Mouse (Mus musculus): ENCODE results near the gene Ssr2. TPM values are rescaled to one million over a fixed set of nuclear protein-coding genes. Genes with fewer than 3 reads are reported as not detected.

The Ssr2 gene
- polyA plus RNA-seq, 1 experiment from 2014 or later, result 347 TPM

DNA sequence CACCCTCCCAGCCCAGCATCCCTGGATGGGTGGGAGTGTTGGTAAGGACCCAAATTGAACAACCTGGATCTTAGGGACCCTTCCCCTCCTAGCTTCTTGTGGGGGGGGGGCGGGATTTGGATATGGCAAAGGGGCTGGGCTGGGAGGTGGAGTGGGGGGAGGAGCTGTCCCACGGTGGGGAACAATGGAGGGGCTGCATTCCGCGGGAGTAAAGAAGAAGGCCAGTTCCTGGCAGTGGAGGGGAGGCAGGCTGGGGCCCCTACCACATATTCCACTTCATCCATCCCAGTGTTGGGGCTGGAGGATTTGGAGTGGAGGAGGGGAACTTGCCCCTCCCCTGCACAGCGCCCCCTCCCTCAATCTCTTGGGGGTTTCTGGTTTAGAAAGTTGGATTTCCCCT is 42.0 kb upstream of the Ssr2 start:
- 8% methylated on average over 4 of the region's 5 CpGs for WGBS
- Histone ChIP-seq H3K4me3 (peak overlapping the region; percentile 82), H3K36me3 (peaks cover 29% of the 10 kb centered on the region), H3K27ac (peak overlapping the region; percentile 97), H3K4me1 (peaks cover 73% of the 10 kb centered on the region), H3K27me3 (no peaks in the 10 kb centered on the region), H3K9ac (peak overlapping the region; percentile 83), H3K4me2 (peak overlapping the region; percentile 79), H3K9me3 (no peaks in the 10 kb centered on the region)
- no peak for ATAC-seq (ENCODE audit: insufficient number of reproducible peaks, low FRiP score, low TSS enrichment, low read depth)

GRCm38 (mm10) chr3:88535005-88535404 is 40.7 kb upstream of the Ssr2 start:
- Histone ChIP-seq H3K9me3 (no peaks in the 10 kb centered on the region), H3K9ac (0 out of 2 replicates have a peak overlapping the region, but pooled peaks have one; percentile 2), H3K4me2 (peak overlapping the region; percentile 79), H3K4me3 (peak overlapping the region; percentile 82), H3K36me3 (peaks cover 36% of the 10 kb centered on the region), H3K27ac (peak overlapping the region; percentile 97), H3K27me3 (no peaks in the 10 kb centered on the region), H3K4me1 (peaks cover 68% of the 10 kb centered on the region)
- no peak for ATAC-seq (ENCODE audit: insufficient number of reproducible peaks, low FRiP score, low TSS enrichment, low read depth)
- 19% methylated on average over 3 of the region's 3 CpGs for WGBS

GRCm38 (mm10) chr3:88535527-88535926 is 40.1 kb upstream of the Ssr2 start:
- ATAC-seq (ENCODE audit: insufficient number of reproducible peaks, low FRiP score, low TSS enrichment, low read depth), result no peak
- 51% methylated on average over 4 of the region's 4 CpGs for WGBS

GRCm38 (mm10) chr3:88536103-88536930 is 39.4 kb upstream of the Ssr2 start:
- H3K9me3 ChIP-seq, result no peaks in the 10 kb centered on the region
- 10% methylated on average over 64 of the region's 64 CpGs for WGBS
- H3K4me2 ChIP-seq, result peak overlapping the region; percentile 79
- peaks cover 70% of the 10 kb centered on the region for H3K4me1 ChIP-seq
- peak overlapping the region; percentile 75 for H3K27ac ChIP-seq
- H3K9ac ChIP-seq, result 0 out of 2 replicates have a peak overlapping the region, but pooled peaks have one; percentile 23
- H3K36me3 ChIP-seq, result peaks cover 47% of the 10 kb centered on the region
- no peaks in the 10 kb centered on the region for H3K27me3 ChIP-seq
- peak overlapping the region; percentile 82 for H3K4me3 ChIP-seq
- no peak for ATAC-seq (ENCODE audit: insufficient number of reproducible peaks, low FRiP score, low TSS enrichment, low read depth)

More at GRCm38 (mm10) chr3:88535527-88535926, 40.1 kb upstream of the Ssr2 start:
- Histone ChIP-seq H3K9ac (no peak overlapping the region), H3K9me3 (no peaks in the 10 kb centered on the region), H3K27me3 (no peaks in the 10 kb centered on the region), H3K27ac (no peak overlapping the region), H3K4me3 (peak overlapping the region; percentile 82), H3K4me2 (peak overlapping the region; percentile 79), H3K36me3 (peaks cover 41% of the 10 kb centered on the region), H3K4me1 (peaks cover 67% of the 10 kb centered on the region)

DNA sequence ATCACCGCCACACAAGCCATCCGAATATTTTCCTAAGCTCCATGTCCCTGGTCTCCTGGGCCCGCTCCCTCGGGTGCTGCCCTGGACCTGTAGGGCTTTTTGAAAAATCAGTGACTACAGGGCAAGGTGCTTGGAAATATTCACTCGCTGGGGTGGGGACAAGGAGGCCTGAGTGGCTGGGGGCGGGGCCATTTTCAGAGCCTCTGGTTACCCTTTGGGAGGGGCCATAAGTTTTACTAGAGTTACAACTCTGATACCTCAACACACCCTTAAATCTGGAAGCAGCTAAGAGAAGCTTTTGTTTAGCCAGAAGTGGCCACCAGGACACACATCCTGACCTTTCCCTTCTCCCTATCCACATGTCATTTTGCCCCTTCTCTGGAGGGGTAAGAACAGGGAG is 38.5 kb upstream of the Ssr2 start:
- H3K4me1 ChIP-seq, result peaks cover 74% of the 10 kb centered on the region
- no peaks in the 10 kb centered on the region for H3K9me3 ChIP-seq
- peak overlapping the region; percentile 82; the same call in 1 of the 2 replicates for H3K4me3 ChIP-seq
- peak overlapping the region; percentile 75; the same call in 1 of the 2 replicates for H3K27ac ChIP-seq
- H3K36me3 ChIP-seq, result peaks cover 47% of the 10 kb centered on the region
- H3K27me3 ChIP-seq, result no peaks in the 10 kb centered on the region
- no peak for ATAC-seq (ENCODE audit: insufficient number of reproducible peaks, low FRiP score, low TSS enrichment, low read depth)
- no peak overlapping the region for H3K9ac ChIP-seq
- H3K4me2 ChIP-seq, result 0 out of 2 replicates have a peak overlapping the region, but pooled peaks have one; percentile 79
- WGBS, result 70% methylated on average over 6 of the region's 6 CpGs

GRCm38 (mm10) chr3:88538271-88539145 is 37.2 kb upstream of the Ssr2 start:
- peaks cover 71% of the 10 kb centered on the region for H3K4me1 ChIP-seq
- H3K27ac ChIP-seq, result peak overlapping the region; percentile 18; the same call in 1 of the 2 replicates
- WGBS, result 61% methylated on average over 9 of the region's 9 CpGs
- H3K4me3 ChIP-seq, result no peak overlapping the region
- no peaks in the 10 kb centered on the region for H3K9me3 ChIP-seq
- ATAC-seq (ENCODE audit: insufficient number of reproducible peaks, low FRiP score, low TSS enrichment, low read depth), result no peak
- no peak overlapping the region for H3K4me2 ChIP-seq
- H3K27me3 ChIP-seq, result no peaks in the 10 kb centered on the region
- H3K9ac ChIP-seq, result no peak overlapping the region
- peaks cover 49% of the 10 kb centered on the region for H3K36me3 ChIP-seq

DNA sequence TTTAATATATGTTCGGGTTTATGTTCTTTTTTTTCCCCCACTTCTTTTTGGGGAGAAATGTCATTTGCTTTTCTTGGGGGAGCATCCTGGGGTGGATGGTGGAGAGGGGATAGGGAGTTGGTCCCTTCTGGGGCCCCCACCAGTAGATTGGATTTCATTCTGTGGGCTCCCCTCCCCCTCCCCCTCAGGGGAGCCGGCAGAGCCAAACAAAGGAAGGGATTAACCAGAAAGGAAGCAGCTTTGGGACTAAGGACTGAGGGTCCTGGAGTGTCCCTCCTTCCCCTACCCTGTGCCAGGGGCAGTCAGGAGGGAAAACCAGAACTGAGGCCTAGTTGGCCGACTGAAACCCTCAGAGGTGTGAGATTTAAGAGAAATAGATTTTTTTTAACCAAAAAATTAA is 36.3 kb upstream of the Ssr2 start:
- no peak overlapping the region; the same call in 1 of the 2 replicates for H3K27ac ChIP-seq
- no peaks in the 10 kb centered on the region for H3K9me3 ChIP-seq
- no peak overlapping the region for H3K9ac ChIP-seq
- H3K27me3 ChIP-seq, result no peaks in the 10 kb centered on the region
- no peak overlapping the region for H3K4me2 ChIP-seq
- 27% methylated on average over 3 of the region's 3 CpGs for WGBS
- H3K36me3 ChIP-seq, result peaks cover 49% of the 10 kb centered on the region
- no peak overlapping the region for H3K4me3 ChIP-seq
- no peak for ATAC-seq (ENCODE audit: insufficient number of reproducible peaks, low FRiP score, low TSS enrichment, low read depth)
- peaks cover 64% of the 10 kb centered on the region for H3K4me1 ChIP-seq

- Histone ChIP-seq H3K27ac (peak overlapping the region; percentile 59; the same call in 1 of the 2 replicates), H3K9me3 (no peaks in the 10 kb centered on the region), H3K4me2 (no peak overlapping the region), H3K9ac (no peak overlapping the region), H3K4me3 (no peak overlapping the region), H3K27me3 (no peaks in the 10 kb centered on the region), H3K36me3 (peaks cover 49% of the 10 kb centered on the region), H3K4me1 (peaks cover 57% of the 10 kb centered on the region)
- ATAC-seq (ENCODE audit: insufficient number of reproducible peaks, low FRiP score, low TSS enrichment, low read depth), result no peak
- 72% methylated on average over 5 of the region's 5 CpGs for WGBS
Measured at GRCm38 (mm10) chr3:88540085-88540484, 35.6 kb upstream of the Ssr2 start.

- Histone ChIP-seq H3K36me3 (peaks cover 39% of the 10 kb centered on the region), H3K4me1 (peaks cover 40% of the 10 kb centered on the region), H3K4me3 (no peak overlapping the region), H3K27me3 (no peaks in the 10 kb centered on the region), H3K27ac (peak overlapping the region; percentile 30; the same call in 1 of the 2 replicates), H3K9ac (no peak overlapping the region), H3K9me3 (no peaks in the 10 kb centered on the region), H3K4me2 (no peak overlapping the region)
- WGBS, result 63% methylated on average over 7 of the region's 7 CpGs
- no peak for ATAC-seq (ENCODE audit: insufficient number of reproducible peaks, low FRiP score, low TSS enrichment, low read depth)
Measured at GRCm38 (mm10) chr3:88541622-88542401, 33.9 kb upstream of the Ssr2 start.

DNA sequence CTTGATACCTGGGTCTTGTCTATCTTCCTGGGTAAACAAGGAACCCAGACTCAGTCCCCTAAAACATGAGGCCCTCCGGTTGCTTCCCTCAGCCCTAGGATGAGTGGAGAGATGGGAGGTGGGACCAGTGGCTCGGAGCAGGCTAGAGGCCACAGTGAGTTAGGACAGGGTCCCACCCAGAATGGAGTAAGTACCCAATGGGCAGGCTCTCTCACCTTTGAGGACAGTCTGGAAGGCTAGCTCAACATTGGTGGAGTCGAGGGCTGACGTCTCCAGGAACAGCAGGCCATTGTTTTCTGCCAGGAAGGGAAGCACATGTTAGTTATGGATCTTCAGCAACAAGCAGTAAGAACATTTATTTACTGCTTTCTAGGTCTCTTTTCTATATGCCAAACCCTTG is 33.2 kb upstream of the Ssr2 start:
- Histone ChIP-seq H3K27ac (peak overlapping the region; percentile 30; the same call in 1 of the 2 replicates), H3K9ac (no peak overlapping the region), H3K9me3 (no peaks in the 10 kb centered on the region), H3K36me3 (peaks cover 33% of the 10 kb centered on the region), H3K4me1 (peaks cover 38% of the 10 kb centered on the region), H3K4me2 (no peak overlapping the region), H3K4me3 (no peak overlapping the region), H3K27me3 (no peaks in the 10 kb centered on the region)
- 69% methylated on average over 4 of the region's 4 CpGs for WGBS
- no peak for ATAC-seq (ENCODE audit: insufficient number of reproducible peaks, low FRiP score, low TSS enrichment, low read depth)

DNA sequence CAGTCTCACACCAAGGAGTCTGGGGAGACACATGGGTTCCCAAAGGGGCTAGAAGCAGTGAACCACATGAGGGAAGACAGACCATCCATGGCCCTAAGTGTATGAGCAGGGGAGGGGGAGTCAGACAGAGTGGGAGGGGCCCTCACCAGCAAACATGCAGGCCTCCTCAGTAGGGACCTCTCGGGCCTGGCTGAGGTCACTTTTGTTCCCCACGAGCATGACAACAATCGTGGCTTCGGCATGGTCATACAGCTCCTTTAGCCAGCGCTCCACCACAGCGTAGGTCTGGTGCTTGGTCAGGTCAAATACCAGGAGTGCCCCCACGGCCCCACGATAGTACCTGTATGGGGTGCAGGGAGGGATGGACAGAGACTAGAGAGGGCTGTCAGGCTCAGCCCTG is 32.5 kb upstream of the Ssr2 start:
- H3K27me3 ChIP-seq, result no peaks in the 10 kb centered on the region
- H3K9ac ChIP-seq, result no peak overlapping the region
- no peak overlapping the region for H3K4me2 ChIP-seq
- 78% methylated on average over 8 of the region's 8 CpGs for whole genome bisulfite sequencing
- H3K36me3 ChIP-seq, result peaks cover 26% of the 10 kb centered on the region
- H3K4me3 ChIP-seq, result no peak overlapping the region
- no peak overlapping the region for H3K27ac ChIP-seq
- ATAC-seq (ENCODE audit: insufficient number of reproducible peaks, low FRiP score, low TSS enrichment, low read depth), result no peak
- peaks cover 33% of the 10 kb centered on the region for H3K4me1 ChIP-seq
- H3K9me3 ChIP-seq, result no peaks in the 10 kb centered on the region
